Mouse (Mus musculus) MEL-GATA-1-ER (cell line): ENCODE measurements around the gene Cfap61.

ENCODE experiments used
- DNase-seq: peaks from one replicate; pipeline ENCODE4 v3.0.0-alpha.2; 2012; ENCODE audit warnings: low read depth; ENCODE audit errors: extremely low read depth

The Cfap61 gene

GRCm38 (mm10) chr2:146220591-146221075, 286.0 kb downstream of the Cfap61 start:
- DNase-seq, result no peak

- no peak for DNase-seq
These were observed 286.7 kb downstream of the Cfap61 start, which contains the start of gene Insm1 for GRCm38 (mm10) chr2:146221076-146221928. Insm1 (plus strand) TSS chr2:146221921.

GRCm38 (mm10) chr2:146221929-146222278, 287.3 kb downstream of the Cfap61 start:
- no peak for DNase-seq

- DNase-seq, result no peak
These were observed 287.9 kb downstream of the Cfap61 start for GRCm38 (mm10) chr2:146222279-146223175.

DNA sequence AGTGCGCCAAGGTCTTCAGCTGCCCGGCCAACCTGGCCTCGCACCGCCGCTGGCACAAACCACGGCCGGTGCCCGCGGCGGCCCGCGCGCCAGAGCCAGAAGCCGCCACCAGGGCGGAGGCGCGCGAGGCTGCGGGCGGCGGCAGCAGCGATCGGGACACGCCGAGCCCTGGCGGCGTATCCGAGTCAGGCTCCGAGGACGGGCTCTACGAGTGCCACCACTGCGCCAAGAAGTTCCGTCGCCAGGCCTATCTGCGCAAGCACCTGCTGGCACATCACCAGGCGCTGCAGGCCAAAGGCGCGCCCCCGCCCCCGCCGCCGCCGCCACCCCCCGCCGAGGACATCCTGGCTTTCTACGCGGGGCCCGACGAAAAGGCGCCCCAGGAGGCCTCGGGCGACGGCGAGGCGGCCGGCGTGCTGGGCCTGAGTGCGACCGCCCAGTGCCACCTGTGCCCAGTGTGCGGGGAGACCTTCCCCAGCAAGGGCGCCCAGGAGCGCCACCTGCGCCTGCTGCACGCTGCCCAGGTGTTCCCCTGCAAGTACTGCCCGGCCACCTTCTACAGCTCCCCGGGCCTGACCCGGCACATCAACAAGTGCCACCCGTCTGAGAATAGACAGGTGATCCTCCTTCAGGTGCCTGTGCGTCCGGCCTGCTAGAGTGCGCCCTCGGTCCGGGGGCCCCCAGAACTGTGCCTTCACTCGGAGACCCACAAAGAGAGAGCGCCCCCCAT, 288.8 kb downstream of the Cfap61 start:
- no peak for DNase-seq

DNA sequence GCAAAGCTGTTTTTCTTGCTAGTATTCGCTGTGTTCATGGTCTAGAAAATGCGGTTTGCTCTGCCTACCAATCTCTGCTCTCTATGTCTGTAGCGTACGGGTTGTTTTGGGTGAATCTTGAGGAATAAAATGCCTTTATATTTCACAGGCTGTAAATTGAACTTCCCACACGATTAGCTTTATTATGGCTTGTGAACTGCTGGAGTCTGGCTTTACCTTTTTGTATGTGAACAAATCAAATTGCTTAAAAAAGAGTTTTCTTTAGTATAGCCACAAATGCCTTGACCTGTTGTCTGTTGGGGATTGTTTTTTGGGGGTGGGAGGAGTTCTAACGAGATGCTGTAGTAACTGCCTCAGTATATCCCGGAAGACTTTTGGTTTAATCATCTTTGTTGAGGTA, 289.6 kb downstream of the Cfap61 start:
- DNase-seq, result no peak

- no peak for DNase-seq
These were observed 291.2 kb downstream of the Cfap61 start for GRCm38 (mm10) chr2:146225818-146226217.

DNA sequence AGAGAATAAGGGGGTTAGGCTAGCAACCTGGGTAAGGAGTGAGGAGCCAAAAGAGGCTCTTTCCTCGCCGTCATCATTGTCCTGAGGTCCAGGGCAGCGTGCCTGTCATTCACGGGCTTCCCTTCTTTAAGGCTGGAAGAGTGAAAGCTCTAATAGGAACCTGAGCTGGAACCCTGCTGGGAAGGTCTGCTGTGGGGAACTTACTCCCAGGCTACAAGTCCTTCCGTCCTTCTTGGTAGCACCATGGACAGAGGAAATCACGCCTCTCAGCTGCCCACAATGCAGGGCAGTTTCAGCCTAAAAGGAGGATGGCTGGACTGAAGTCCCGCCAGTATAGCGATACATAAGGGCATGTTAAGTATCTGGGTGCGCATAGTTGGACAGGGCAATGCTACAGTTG, 291.9 kb downstream of the Cfap61 start:
- DNase-seq, result no peak

DNA sequence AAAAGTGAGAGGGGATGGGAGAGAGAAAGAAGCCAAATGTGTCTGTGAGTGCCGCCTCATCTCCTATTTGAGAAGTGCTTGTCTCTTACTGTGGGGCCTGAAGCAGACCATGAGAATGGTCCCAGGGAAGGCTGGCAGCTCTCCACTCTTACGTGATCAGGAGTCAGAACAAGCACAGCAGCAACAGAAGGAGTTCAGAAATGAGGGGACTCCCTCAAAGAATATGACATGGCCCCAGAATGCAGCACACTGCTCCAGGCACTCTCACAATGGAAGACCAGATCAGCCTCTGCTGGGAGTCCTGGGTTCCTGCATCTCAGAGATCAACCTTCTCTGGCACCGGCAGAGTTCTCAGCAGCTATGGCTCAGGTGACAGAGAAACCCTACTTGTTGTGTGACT, 293.1 kb downstream of the Cfap61 start:
- no peak for DNase-seq

- no peak for DNase-seq
These were observed 293.9 kb downstream of the Cfap61 start for GRCm38 (mm10) chr2:146228435-146228834.

DNA sequence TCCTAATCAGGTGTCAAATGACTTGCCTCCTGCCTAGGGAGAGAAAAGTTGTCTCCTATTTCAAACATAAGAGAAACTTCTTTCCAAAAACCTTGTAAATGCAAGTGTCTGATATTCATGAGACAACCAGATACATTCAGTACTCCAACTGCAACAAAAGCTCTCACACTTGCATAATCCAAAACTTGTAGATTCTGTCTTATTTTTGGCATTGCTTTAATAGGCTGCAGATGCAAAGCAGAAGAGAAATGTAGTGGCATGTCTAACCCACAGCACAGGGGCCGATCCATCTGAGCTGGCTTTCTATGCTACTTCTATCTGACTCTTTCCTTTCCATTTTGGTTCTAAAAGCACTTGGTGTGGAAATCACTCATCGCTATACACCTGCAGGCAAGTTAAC, 296.9 kb downstream of the Cfap61 start:
- no peak for DNase-seq

DNA sequence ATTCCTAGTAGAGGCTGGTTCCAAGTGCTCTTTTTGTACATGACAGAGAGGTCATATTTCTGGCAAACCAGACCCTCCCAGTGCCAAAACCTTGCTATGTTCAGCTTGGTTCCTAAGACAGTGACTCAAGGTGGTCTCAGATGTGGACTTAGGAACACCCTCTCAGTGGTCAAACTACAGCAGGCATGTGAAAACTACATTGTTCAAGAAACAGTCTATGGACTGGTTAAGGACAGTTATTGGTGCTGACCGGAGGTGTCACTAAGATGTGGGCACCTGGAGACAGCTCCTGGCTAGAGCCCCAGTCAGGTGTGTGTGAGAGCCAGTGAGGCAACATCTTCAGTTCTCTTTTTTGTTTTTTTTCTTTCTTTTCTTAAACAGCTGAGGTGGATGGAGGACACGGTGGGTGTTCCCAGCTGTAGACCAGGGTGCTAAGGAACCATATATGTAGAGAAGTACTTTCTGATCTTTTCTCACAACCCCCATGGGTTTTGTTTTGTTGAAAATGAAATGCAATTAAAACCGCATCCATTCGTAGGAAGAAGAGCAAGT, 304.7 kb downstream of the Cfap61 start:
- DNase-seq, result no peak

- no peak for DNase-seq
These were observed 309.5 kb downstream of the Cfap61 start for GRCm38 (mm10) chr2:146244049-146244448.

GRCm38 (mm10) chr2:146245401-146245800, 310.8 kb downstream of the Cfap61 start:
- no peak for DNase-seq

- DNase-seq, result no peak
These were observed 312.0 kb downstream of the Cfap61 start for GRCm38 (mm10) chr2:146246409-146247075.

- DNase-seq, result no peak
These were observed 313.0 kb downstream of the Cfap61 start for GRCm38 (mm10) chr2:146247576-146247975.

DNA sequence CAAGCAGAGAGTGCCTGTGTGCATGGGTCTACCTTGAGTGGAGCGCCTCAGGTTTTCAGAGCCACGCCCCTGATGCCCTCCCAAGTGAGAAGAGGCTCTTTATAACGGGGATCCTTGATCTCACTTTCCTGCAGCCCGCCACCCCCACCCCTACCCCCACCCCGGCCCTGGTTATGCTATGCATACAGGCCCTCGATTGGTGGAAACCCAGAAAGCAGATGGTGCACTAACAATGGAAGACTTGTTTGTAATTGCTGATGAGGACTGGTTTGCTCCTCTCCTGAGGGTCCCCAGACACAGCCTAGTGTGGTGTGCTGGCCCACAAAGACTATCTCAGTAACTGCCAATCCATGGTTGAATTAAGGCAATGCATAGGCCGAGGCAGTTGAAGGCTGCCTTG, 314.4 kb downstream of the Cfap61 start:
- no peak for DNase-seq

- DNase-seq, result no peak
These were observed 315.8 kb downstream of the Cfap61 start for GRCm38 (mm10) chr2:146250236-146250904.

DNA sequence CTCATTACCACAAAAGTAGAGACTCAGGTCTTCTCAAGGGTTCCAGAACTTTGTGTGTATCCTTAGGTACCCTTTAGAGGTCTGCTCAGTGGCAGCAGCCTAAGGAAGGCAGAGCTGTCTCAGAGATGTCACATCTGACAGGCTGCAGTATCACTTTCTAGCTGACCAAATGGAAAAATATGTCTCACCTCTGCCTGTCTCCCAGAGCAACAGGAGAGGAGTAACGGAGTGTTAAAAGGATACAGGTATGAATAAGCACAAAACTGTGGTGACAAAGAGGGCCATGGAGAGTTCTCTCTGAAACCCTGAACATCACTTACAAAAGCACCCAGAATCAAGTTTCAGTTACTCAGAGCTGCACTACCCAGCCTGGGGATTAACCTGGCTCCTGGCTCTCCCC, 319.8 kb downstream of the Cfap61 start:
- DNase-seq, result no peak

DNA sequence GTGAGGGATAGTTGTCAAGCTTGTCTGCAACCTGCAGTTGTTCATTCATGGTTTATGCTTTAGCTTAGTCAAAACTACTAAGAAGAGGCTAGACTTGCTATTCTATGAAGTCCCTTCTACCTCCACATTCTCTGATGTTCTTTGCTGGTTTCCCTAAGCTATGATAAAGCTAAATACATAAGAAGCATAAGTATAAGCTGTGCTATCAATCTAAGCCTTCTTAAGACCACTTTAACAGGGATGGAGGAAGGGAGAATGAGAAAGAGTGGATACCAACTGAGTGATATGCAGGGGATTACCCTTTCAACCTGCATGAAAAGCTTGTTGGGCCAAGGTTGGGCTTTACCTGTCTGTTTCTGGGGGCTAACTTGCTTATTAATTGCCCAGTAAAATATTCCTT, 321.1 kb downstream of the Cfap61 start:
- no peak for DNase-seq
